Mouse (Mus musculus) inflammation-experienced regulatory T-cells, adult 6 months (primary cell): ENCODE data around the gene Man2a1. TPM values are rescaled to one million over a fixed set of nuclear protein-coding genes. Genes with fewer than 3 reads are reported as not detected.
A peak's percentile ranks its signal among the peaks of the same experiment; 100 is the strongest.
"Not testable (repeated sequence)": the region's sequence is repeated elsewhere in the genome, so short reads cannot be mapped to it uniquely, and the experiment has no call there.

Experiments
- ATAC-seq: one replicate; pipeline ENCODE4 v1.8.0; 2017
- polyA plus RNA-seq, 3 experiments: library from polyadenylated mRNA; unstranded; fragments of 100-300 nt; shearing (Covaris generic); gene quantifications; one replicate each; pipeline ENCODE4 v1.2.1; 2017

Gene Man2a1
- polyA plus RNA-seq, 3 experiments from 2014 or later, result 11.7 to 13.1 (median 12.1) TPM

DNA sequence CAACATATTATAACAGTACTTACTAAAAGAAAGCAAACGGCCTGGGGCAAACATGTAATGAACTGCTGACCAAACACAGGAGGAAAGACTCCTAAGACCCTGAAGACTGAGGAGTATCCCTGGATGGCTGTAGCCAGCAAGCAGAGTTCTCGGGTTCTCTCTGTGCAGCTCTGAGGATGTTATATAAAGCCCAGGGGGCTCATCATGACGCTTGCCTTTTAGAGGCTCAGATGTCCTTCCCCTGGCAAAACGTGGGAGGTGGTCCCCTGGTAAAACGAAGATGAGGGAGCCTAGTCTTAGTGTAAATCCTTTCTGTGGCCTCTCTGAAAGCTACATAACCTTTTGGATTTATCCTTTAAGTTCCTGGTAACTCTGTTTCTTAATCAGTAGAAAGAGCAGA, 119.2 kb downstream of the Man2a1 start:
- no peak for ATAC-seq

DNA sequence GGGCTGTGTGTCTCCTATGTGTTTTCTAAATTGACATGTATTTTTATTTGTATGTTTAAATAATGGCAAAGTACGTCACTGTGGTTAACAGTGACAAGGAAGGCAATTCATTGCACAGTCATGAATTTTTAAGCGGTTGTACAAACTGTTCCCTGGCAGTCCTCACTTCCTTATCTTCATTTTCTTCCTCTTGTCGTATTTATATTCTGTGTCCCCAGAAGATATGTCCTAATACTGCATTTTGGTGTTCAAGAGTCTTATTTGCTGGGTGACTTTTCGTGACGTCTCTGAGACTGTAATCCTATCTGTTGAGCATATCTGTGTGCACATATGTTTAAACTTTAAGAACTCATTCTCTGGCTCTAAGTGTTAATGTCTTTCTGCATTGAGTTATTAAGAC, 120.6 kb downstream of the Man2a1 start:
- ATAC-seq, result no peak

DNA sequence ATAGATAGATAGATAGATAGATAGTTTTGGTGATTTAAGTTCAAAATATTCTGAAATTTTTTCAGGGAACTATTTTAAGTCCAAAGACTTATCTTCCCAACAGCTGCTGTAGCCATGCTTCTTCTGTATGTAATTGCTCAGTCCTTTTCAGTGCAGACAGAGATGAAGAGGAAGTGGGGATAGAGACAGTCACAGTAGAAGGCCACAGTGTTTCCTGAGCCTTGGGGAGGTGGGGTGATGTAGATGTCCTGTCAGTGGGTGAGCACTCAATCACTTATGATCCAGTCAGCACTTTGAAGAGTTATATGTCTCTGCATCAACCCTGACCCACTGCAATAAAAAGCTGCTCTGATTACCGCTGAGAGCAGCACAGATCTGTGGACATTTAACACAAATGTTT, 122.6 kb downstream of the Man2a1 start:
- ATAC-seq, result peak; percentile 55

DNA sequence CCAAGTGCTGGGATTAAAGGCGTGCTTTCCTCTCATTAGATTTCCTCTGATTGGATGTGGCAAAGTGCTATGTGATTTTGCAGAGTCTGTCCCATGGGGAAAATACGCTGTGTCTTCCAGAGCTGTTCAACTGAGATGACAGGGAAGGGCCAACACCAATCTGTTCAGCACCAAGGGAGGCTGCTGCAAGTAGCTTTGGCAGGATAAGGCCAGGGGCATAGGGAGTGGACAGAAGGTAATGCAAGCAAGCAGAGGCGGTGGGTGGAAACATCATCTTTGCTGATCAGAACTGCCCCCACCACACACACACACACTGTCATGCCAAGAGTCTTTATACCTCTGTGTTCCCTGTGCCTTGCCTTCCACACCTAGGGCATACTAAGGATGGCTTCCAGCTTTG, 124.7 kb downstream of the Man2a1 start:
- no peak for ATAC-seq

DNA sequence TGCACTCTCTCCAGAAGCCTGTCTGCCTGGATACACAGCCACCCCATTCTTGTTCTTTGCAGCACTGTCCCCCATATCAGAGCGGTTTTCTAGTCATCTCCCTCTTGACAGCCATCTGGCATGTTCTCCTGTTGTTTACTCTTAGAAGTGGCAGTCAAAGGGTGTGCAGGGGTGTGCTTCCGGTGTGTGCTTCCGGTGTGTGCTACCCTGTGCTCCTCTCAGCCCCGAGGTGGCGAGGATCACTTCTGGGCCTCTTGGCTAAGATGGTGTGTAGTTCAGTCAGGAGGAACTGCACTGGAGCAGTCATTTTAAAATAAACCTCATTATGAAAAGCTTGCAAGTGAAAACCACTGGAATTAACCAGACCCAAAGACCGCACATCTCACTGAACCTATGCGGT, 125.5 kb downstream of the Man2a1 start:
- peak; percentile 84 for ATAC-seq

- no peak for ATAC-seq
Measured at GRCm38 (mm10) chr17:64735492-64735891, 135.0 kb downstream of the Man2a1 start.

GRCm38 (mm10) chr17:64737918-64738317, 137.4 kb downstream of the Man2a1 start:
- ATAC-seq, result no peak

DNA sequence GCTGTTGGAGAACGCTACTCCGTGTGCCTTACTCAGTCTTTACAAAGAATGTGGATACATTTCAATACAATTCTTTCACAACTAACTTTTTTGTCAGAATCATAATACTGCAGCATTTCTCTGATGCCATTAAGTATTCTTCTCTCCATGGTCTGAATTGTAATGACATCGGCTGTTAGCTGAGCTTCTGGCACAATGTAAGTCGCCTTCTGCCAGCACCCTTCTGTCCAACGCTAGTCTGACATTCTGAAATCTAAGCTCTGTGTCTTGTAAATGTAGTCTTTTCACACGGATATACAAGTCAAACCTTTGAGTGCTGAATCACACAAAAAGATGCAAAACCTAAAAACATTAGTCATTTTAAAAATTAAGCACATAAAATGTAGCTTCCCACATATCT, 138.6 kb downstream of the Man2a1 start:
- no peak for ATAC-seq

DNA sequence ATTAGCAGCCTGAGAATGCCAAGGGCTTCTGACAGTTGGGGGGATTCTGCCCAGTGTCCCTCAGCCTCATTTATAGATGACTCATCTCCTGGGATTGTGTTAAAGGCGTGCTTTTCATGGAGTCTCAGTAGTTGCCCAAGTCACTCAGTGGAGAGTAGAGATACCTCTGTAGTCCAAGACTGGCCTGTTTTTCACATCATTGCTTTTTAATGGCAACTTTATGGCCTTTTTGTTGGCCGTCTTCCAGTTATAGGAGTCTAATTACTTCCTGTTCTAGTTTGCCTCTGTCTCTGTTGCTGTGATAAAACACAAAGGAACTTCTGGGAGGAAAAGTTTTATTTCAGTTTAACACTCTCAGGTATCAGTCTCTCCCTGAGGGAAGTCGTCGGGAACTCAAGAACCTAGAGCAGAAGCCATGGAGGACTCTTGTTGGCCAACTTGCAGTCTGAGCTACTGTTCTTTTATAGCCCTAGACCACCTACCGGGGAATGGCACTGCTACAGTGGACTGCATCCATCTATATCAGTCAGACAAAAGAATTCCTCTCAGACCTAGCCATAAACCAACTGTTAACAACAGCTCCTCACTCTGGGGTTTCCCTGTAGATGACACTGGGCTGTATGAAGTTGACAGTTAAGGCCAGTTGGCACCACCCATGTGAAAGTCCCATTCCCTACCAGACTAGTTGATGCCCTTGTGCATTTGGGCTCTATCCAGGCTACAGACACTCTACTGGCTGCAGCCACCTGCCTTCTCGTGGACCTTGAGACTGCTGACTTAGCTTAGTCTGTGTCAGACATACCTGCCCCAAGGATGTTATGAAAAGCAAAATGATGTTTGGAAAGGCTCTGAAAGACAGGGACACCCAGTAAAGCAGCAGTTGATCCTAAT, 142.4 kb downstream of the Man2a1 start:
- no peak for ATAC-seq

- no peak for ATAC-seq
Measured at GRCm38 (mm10) chr17:64743606-64744300, 143.2 kb downstream of the Man2a1 start.

DNA sequence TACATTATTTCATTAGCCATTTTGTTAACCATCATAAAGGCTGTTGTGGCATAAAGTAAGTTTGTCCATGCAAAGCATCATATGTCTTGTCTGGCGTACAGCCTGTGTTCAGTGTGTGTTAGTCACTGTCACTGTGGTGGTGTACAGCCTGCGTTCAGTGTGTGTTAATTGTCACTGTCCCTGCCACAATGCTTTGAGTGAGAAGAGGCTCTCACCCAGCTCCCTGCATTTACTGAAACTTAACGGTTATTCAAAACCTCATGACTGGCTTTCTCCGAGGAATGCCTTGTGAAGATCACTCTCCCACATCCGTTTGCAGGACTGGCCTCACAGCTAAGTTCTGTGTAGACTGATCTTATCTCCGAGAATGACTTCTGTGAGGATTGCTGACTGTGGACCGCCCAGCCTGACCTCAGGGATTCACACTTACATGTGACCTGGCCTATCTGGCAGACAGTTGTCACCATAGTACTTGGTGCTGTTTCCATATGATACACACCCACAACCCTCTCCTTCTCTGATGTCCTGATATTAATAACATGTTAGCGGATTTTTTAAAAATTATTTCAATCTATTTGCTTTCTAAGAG, 146.2 kb downstream of the Man2a1 start:
- ATAC-seq, result no peak

DNA sequence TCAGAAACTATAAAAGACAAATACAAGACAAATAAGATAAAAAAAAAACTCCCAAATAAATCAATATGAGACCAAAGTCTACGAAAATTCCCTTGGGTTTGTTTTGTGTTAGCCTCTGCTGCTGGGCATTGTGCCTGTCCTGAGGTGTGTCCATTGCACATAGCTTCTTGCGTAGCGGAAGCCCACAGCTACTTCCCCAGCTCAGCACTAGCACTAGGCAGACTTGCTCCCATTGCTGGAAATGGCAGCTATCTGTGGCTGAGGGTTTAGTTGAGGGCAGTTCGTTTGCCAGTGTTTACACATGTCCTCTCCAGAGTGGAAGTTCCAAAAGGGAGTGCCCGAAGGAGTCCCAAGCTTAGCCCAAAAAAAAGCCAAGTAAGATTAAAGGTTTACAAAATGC, 146.9 kb downstream of the Man2a1 start:
- ATAC-seq, result no peak

DNA sequence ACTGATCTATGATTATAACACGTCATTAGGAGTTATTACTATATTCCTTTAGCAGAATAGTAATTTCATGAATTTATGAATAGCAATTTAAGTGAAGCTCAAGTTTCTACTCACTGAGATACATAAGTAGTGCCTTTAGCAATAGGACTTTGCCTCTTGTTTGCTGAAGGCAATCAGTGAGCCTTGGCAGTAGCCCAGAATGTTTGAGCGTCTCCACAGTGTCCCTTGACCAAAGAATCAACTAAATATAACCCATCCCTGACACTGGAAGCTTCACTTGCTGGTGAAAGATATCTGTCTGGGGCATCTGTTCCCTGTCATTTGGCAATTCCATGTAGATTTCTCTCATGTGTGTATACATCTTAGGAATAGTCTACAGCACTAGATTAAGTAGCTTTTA, 147.6 kb downstream of the Man2a1 start:
- ATAC-seq, result no peak

DNA sequence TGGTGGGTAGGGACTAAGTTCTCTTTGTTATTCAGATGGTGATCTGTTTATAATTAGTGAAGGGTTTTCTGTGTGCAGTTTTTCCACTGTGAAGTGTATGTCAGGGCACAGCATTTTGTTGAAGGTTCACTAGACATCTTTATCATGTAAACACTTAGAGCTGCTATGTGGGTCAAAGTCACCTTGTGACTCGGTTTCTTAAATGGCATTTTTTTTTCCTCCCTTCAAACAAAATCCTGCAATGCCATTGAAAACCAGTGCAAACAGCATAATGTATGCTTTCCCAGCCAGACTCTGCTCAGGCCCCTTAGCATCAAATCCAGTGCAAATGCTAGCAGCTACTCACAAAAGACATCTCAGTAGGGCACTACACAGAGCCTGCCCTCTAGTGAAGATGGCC, 148.6 kb downstream of the Man2a1 start:
- ATAC-seq, result no peak

GRCm38 (mm10) chr17:64751249-64751648, 150.7 kb downstream of the Man2a1 start:
- ATAC-seq, result peak; percentile 65

- ATAC-seq, result no peak
Measured at GRCm38 (mm10) chr17:64752126-64753019, 151.8 kb downstream of the Man2a1 start.

- peak; percentile 37 for ATAC-seq
Measured at GRCm38 (mm10) chr17:64753507-64753906, 153.0 kb downstream of the Man2a1 start.

DNA sequence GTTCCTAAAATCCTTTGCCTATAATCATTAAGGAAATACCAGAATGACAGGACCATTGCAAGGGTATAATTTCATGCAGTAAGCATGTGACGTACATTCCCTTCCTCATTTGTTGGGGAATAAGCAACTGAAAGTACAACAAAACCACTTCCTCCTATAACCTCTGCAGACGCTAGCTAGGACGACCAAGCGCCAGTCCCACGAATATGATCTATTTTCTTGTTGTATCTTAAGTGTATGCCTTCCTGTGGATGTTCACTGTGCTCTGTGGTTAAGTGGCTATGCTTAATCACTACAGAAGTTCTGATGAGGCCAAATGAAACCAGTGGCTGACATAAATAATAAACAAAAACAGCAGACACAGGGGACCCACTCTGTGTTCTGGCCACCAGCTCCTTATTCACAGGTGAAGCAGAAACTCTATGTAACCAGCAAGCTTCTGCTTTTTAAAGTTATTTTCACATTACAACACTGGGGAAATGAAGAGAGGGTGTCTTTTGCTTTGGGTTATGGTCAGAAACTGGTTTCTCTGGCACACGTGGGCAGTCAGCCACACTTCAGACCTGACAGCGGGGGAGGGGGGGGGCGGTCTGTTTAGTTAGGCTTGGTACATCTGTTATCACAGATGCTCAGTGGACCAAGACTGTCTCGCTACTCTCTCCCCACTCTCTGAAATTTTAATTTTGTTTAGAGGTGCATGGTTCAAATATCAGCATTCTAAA, 153.8 kb downstream of the Man2a1 start:
- peak; percentile 81 for ATAC-seq

DNA sequence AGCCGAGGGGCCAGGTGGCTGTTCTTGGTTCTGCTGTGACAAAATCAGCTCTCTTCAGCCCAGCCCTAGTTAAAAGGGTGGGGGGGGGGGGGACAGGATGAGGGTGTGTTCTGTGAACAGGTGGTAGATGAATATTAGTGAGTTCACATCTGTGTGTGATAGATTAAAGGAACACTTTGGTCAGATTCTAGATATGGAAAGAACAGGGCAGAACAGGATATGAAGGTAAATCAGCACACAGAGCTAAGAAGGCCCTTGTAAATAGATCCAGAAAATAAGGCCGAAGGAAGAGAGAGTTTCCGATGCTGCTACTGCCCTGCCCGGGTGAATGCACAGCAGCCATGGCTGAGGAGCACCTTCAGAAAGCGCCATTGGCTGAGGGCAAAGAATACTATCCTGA, 154.7 kb downstream of the Man2a1 start:
- no peak for ATAC-seq

DNA sequence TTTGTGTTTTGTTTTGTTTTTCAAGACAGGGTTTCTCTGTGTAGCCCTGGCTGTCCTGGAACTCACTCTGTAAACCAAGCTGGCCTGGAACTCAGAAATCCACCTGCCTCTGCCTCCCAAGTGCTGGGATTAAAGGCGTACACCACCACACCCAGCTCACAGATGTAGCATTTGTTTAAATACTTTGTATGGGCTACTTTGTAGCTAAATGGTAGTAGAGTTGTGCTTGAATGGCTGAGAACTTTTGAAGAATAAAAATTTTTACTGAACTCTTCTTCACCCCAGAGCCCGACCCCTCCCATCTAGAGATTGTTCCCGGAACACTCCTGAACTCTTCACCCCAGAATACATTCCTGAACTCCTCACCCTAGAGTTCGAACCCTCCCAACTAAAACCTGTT, 162.1 kb downstream of the Man2a1 start:
- ATAC-seq, result not testable (repeated sequence)

DNA sequence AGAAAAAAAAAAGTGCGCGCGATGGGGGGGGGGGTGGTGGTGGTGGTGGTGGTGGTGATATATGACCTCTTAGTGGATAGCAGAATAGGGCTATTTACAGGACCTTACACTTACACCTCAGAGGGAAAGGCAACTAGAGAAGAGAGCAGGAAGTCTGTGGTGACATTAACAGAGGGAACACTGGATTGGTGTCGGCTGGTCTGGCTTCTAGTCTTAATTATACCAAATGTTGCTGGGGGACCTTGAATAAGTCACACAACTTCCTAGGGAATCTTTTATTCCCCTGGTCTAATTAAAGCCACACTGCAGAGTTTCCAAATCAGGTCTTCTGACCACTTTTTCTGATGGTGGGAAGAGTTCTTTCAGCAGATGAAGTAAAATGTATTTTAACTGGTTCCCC, 163.0 kb downstream of the Man2a1 start:
- no peak for ATAC-seq
